Mouse (Mus musculus) intestine, embryonic 15.5 days (tissue): Measurements from ENCODE around the gene Dennd5a. TPM values are rescaled to one million over a fixed set of nuclear protein-coding genes. Genes with fewer than 3 reads are reported as not detected.
"Not testable (repeated sequence)": the region's sequence is repeated elsewhere in the genome, so short reads cannot be mapped to it uniquely, and the experiment has no call there.

Experiments
- ATAC-seq: fragments of 200-750 bp; cut with Nextera tagmentation; 2 replicates; pipeline ENCODE4 v1.8.0; 2017; ENCODE audit warnings: moderate TSS enrichment, moderate library complexity
- H3K27ac ChIP-seq: fragments of 300-500 bp; sonication (generic); 2 replicates; pipeline ENCODE4 v1.5.1; 2015; ENCODE audit warnings: mild to moderate bottlenecking, inconsistent platforms
- H3K27me3 ChIP-seq: fragments of 300-500 bp; sonication (generic); replicated peaks from 2 replicates; pipeline ENCODE4 v1.6.1; 2015; ENCODE audit warnings: inconsistent platforms
- H3K36me3 ChIP-seq: fragments of 300-500 bp; sonication (generic); 2 replicates; pipeline ENCODE4 v1.6.1; 2015; ENCODE audit warnings: inconsistent platforms
- H3K4me1 ChIP-seq: fragments of 300-500 bp; sonication (generic); replicated peaks from 2 replicates; pipeline ENCODE4 v1.6.1; 2015; ENCODE audit warnings: inconsistent platforms
- H3K4me2 ChIP-seq: fragments of 300-500 bp; sonication (generic); replicated peaks from 2 replicates; pipeline ENCODE4 v1.6.1; 2015; ENCODE audit warnings: mild to moderate bottlenecking, inconsistent platforms
- H3K4me3 ChIP-seq: fragments of 300-500 bp; sonication (generic); replicated peaks from 2 replicates; pipeline ENCODE4 v1.5.1; 2015; ENCODE audit warnings: inconsistent platforms
- H3K9ac ChIP-seq: fragments of 300-500 bp; sonication (generic); 2 replicates; pipeline ENCODE4 v1.6.1; 2015; ENCODE audit warnings: inconsistent platforms
- H3K9me3 ChIP-seq: fragments of 300-500 bp; sonication (generic); 2 replicates; pipeline ENCODE4 v1.6.1; 2016; ENCODE audit warnings: inconsistent platforms
- WGBS: fragments of 180-500 bp; shearing (Covaris S2); methylation state at CpG from one replicate; pipeline ENCODE4 v1.1.7; 2015; 5-methylcytosine and 5-hydroxymethylcytosine counted together
- polyA plus RNA-seq: library from polyadenylated mRNA; unstranded; fragments of >200 nt; fragmentation: Nextera tagmentation; extraction: Ambion mirVana; gene quantifications from 2 replicates; pipeline ENCODE4 v1.2.1, GENCODE M21; 2015

The Dennd5a gene
- polyA plus RNA-seq, 1 experiment from 2014 or later, result 24.9 TPM

DNA sequence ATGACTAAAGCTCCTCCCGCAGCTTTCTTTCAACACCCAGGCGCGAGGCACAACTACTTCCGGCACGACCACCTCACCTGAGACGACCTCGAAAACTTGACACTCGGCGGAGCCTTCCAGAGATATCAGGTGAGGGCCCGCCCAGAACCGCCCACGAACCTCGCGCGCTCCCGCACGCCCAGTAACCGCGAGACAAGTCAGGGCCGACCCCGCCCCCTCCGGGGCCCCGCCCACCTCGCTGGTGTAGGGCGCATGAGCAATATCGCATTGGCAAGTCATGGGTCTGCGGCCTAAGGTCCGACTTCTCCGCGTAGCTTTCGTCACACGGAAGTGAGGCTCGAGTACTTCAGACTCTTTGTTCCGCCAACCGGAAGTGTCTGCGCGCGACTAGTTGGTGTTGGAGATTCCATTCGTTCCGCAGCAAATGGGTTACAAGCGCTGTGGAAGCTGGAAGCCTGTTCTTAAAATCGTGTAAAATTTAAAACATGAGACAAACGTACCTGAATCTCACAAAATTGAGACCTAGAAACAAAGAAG lies 25.9 kb upstream of the Dennd5a start:
- Histone ChIP-seq H3K9me3 (no peaks in the 10 kb centered on the region), H3K27ac (peak overlapping the region; percentile 79), H3K27me3 (no peaks in the 10 kb centered on the region), H3K9ac (peak overlapping the region; percentile 64), H3K36me3 (no peaks in the 10 kb centered on the region), H3K4me3 (peak overlapping the region; percentile 56), H3K4me2 (peak overlapping the region; percentile 62), H3K4me1 (no peaks in the 10 kb centered on the region)
- under 1% methylated on average over 43 of the region's 43 CpGs for WGBS
- ATAC-seq, result peak; percentile 99

DNA sequence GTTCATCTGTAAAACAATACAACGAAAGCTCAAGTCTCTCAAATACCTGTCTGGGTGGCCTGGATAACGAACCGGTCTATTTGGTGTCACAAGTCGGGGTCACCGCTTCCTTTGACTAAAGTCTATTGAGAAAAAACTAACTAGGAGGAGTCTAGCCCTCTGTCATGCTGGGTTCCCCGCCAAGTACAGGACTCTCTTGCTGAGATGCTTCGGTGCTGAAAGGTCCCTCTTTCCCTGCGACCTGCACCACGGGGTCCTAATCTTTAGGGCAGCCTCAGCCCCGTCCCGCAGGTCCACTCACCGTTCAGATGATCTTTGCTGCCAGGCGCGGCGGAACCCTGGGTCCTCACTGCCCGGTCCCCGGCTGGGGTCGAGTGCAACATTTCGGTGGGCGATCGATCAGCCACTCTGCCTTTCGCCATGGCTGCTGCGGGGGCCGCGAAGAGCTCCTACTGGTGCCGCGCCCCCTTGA lies 25.4 kb upstream of the Dennd5a start:
- peak overlapping the region; percentile 64 for H3K9ac ChIP-seq
- H3K27me3 ChIP-seq, result no peaks in the 10 kb centered on the region
- no peak; the same call in 1 of the 2 replicates for ATAC-seq
- peak overlapping the region; percentile 56 for H3K4me3 ChIP-seq
- H3K4me1 ChIP-seq, result no peaks in the 10 kb centered on the region
- H3K36me3 ChIP-seq, result no peaks in the 10 kb centered on the region
- peak overlapping the region; percentile 62 for H3K4me2 ChIP-seq
- no peaks in the 10 kb centered on the region for H3K9me3 ChIP-seq
- peak overlapping the region; percentile 72 for H3K27ac ChIP-seq
- under 1% methylated on average over 27 of the region's 27 CpGs for WGBS

DNA sequence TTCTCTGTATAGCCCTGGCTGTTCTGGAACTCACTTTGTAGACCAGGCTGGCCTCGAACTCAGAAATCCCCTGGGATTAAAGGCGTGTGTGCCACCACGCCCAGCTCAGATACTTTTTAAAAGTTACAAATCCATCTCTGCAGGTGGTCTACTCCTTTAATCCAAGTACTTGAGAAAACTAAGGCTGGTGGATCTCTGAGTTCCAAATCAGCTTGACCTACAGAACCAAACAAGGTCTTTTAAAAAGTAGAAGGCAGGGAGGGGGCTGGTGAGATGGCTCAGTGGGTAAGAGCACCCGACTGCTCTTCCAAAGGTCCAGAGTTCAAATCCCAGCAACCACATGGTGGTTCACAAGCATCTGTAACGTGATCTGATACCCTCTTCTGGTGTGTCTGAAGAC lies 24.3 kb upstream of the Dennd5a start:
- not testable (repeated sequence) for H3K9me3 ChIP-seq, ATAC-seq, H3K27ac ChIP-seq, H3K4me3 ChIP-seq, H3K27me3 ChIP-seq, H3K36me3 ChIP-seq, H3K9ac ChIP-seq, H3K4me1 ChIP-seq
- 76% methylated on average over 5 of the region's 5 CpGs for WGBS
- peak overlapping the region; percentile 62 for H3K4me2 ChIP-seq

DNA sequence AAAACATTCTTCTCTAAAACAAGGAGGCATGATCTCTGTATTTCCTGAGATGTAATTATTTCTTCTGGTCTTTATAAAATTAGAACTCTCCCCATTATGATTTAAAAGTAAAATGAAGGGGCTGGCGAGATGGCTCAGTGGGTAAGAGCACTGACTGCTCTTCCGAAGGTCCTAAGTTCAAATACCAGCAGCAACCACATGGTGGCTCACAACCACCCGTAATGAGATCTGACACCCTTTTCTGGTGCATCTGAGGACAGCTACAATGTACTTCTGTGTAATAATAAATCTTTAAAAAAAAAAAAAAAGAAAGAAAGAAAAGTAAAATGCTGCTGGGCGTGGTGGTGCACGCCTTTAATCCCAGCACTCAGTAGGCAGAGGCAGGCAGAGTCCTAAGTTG lies 16.9 kb upstream of the Dennd5a start:
- H3K9me3 ChIP-seq, H3K27me3 ChIP-seq, ATAC-seq, H3K4me1 ChIP-seq, H3K9ac ChIP-seq, H3K4me3 ChIP-seq, H3K4me2 ChIP-seq, H3K36me3 ChIP-seq, H3K27ac ChIP-seq: not testable (repeated sequence)
- 72% methylated on average over 5 of the region's 5 CpGs for WGBS

DNA sequence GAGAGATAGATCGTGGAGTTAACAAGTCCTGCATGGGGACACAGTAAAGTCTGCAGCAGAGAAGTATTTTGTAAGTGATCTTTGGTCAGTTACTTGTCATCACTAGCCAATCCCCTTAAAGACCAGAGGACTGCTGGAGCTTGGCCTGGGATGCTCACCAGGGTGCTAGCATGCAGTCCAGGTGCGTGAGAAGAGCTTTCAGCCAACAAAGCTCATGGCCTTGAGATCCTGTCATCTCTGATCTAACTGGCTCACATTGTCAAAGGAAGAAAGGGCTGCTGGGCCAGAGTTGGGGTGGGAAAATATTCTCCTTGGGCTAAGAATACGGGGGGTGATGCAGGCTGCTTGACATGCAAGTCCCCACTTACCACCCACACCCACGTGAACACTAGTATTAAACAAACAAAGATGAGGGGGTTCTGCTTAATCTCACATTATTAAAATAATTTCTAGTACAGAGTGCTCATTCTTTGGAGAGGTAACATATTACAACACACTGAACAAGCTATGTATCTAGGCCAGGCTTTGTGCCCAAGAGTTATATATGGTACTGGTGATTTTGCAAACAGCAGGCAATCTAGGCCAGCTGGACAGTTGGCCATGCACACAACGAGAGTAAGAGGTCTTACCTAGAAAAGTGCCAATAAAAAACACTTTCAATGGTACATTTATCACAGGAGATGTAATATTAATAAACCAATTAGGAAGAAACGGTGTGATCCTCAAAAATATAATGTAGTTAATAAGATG lies 15.9 kb upstream of the Dennd5a start:
- 85% methylated on average over 6 of the region's 6 CpGs for WGBS

DNA sequence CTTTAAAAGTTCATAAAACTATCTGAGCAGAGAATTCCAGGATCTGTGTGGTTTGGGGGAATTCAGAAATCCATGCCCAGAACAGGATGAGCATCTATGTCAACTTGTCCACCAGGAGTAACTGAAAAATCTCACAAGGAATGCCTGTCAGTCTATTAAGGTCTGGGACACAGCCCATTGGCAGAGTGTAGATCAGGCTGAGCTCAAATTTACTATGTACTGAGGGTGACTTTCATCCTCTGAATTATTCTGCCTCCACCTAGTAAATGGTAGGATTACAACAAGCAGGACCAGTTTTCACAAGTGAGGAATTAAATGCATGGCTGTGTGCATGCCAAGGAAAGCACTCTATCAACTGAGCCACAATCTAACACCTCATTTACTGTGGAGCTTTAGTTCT lies 9.3 kb upstream of the Dennd5a start:
- H3K27ac ChIP-seq, result peak overlapping the region; percentile 67; the same call in 1 of the 2 replicates
- no peak overlapping the region for H3K9ac ChIP-seq
- no peaks in the 10 kb centered on the region for H3K27me3 ChIP-seq
- 0 out of 2 replicates have a peak, but pooled peaks cover 4% of the 10 kb centered on the region for H3K4me1 ChIP-seq
- 0 out of 2 replicates have a peak, but pooled peaks cover 3% of the 10 kb centered on the region for H3K36me3 ChIP-seq
- H3K9me3 ChIP-seq, result no peaks in the 10 kb centered on the region
- no peak overlapping the region for H3K4me2 ChIP-seq
- ATAC-seq, result peak; percentile 48; the same call in 1 of the 2 replicates
- no peak overlapping the region for H3K4me3 ChIP-seq

More for the DNA sequence above, 15.9 kb upstream of the Dennd5a start:
- Histone ChIP-seq H3K27ac (no peak overlapping the region), H3K9me3 (no peaks in the 10 kb centered on the region), H3K4me1 (no peaks in the 10 kb centered on the region), H3K4me3 (no peak overlapping the region), H3K9ac (no peak overlapping the region), H3K27me3 (no peaks in the 10 kb centered on the region), H3K4me2 (no peak overlapping the region), H3K36me3 (peaks cover 8% of the 10 kb centered on the region; the same call in 1 of the 2 replicates)
- no peak for ATAC-seq

DNA sequence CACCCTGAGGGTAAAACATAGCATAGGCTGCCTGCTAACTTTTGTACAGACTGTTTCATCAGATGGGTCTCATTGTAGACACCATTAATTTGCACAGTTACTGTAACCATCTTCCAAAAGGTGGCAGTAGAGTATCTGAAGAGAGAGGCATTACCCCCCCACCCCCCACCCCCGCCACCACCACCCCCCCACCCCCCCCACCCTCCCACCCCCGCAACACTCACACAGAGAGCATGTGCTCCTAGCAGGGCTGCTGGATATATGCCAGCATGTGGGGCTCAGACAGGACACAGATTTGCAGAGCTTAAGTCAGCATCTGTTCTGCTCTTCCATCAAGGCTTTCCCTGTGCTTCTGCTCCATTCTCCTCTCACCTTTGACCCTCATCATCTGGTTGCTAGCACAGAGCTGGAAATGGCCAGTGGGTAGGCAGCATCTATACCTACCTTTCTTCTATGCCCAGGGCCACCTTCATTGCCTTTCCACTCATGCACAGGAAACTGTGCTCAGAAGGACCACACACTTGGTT lies 8.7 kb upstream of the Dennd5a start:
- Histone ChIP-seq H3K4me2 (no peak overlapping the region), H3K9ac (no peak overlapping the region), H3K9me3 (no peaks in the 10 kb centered on the region), H3K27me3 (no peaks in the 10 kb centered on the region), H3K4me1 (0 out of 2 replicates have a peak, but pooled peaks cover 4% of the 10 kb centered on the region), H3K4me3 (no peak overlapping the region), H3K27ac (peak overlapping the region; percentile 67), H3K36me3 (0 out of 2 replicates have a peak, but pooled peaks cover 3% of the 10 kb centered on the region)
- peak; percentile 72 for ATAC-seq
- 7% methylated on average over 2 of the region's 2 CpGs for WGBS

DNA sequence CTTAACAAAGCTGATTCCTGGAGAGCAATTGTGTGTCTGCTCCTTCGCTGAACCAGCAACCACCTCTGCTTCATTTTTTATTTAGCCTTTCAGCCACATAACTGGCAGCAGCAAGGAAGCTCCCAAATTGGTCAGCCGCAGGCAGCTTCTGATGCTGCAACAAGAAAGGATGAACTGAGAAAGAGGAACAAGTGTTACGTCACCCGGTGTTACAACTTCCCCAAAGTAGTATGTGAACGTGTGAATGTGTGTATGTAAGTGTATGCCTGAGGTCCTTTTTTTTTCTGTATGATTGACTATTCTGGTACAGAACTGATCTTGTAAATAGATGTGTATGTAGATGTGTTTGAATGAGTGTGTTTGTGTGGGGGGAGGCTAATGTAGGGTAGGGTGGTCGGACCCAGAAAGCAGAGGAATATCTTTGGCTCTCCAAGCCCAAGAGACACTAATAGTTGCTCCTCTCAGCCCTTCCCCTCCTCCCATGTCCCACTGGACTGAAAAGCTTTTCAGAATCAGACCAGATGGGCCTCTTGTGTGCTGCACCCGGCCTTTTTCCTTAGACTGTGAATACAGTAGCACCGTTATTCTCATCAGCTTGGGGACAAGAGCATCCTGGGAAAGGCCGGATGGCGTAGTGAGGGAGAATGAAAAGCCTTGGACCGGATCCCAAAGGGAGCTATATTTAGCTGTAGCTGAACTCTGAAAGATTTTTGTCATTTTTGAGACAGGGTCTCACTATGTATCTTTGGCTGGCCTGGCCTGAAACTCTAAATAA lies 7.7 kb upstream of the Dennd5a start:
- H3K27me3 ChIP-seq, result no peaks in the 10 kb centered on the region
- no peaks in the 10 kb centered on the region for H3K9me3 ChIP-seq
- 60% methylated on average over 11 of the region's 11 CpGs for WGBS
- H3K27ac ChIP-seq, result peak overlapping the region; percentile 45; the same call in 1 of the 2 replicates
- no peak overlapping the region for H3K4me2 ChIP-seq
- no peak overlapping the region for H3K9ac ChIP-seq
- peak; percentile 57 for ATAC-seq
- 0 out of 2 replicates have a peak, but pooled peaks cover 4% of the 10 kb centered on the region for H3K4me1 ChIP-seq
- H3K36me3 ChIP-seq, result 0 out of 2 replicates have a peak, but pooled peaks cover 3% of the 10 kb centered on the region
- no peak overlapping the region for H3K4me3 ChIP-seq

DNA sequence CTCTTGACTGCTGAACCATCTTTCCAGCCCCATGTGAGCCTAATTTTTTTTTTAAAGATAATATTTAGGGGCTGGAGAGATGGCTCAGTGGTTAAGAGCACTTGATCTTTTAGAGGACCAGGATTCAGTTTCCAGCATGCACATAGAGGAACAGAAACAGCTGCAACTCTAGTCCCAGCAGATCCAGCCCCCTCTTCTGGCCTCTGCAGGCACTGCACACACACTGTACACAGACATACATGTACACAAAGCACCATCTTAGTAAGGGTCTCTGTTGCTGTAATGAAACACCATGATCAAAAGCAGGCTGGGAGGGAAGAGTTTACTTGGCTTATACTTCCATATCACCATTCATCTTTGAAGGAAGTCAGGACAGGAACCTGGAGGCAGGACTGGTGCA lies 5.4 kb upstream of the Dennd5a start:
- Histone ChIP-seq H3K27me3 (no peaks in the 10 kb centered on the region), H3K4me2 (no peak overlapping the region), H3K4me1 (peaks cover 4% of the 10 kb centered on the region; the same call in 1 of the 2 replicates), H3K4me3 (no peak overlapping the region), H3K36me3 (no peaks in the 10 kb centered on the region), H3K9ac (no peak overlapping the region), H3K27ac (no peak overlapping the region), H3K9me3 (no peaks in the 10 kb centered on the region)
- ATAC-seq, result no peak

DNA sequence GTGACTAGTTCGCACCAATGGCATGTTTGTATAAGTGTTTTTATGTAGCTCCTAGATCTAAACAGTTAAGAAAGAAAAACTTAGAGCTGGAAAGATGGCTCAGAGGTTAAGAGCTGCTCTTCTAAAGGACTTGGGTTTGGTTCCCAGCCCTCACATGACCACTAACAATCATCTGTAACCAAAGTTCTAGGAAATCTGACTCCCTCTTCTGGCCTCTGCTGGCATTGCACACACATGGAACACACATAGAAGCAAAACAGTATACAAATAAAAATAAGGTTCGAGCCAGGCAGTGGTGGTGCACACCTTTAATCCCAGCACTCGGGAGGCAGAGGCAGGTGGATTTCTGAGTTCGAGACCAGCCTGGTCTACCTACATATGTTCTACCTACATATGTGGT lies 3.4 kb upstream of the Dennd5a start:
- H3K9ac ChIP-seq, result no peak overlapping the region
- H3K4me2 ChIP-seq, result no peak overlapping the region
- WGBS, result 91% methylated on average over 4 of the region's 4 CpGs
- no peak overlapping the region for H3K27ac ChIP-seq
- no peak for ATAC-seq
- no peaks in the 10 kb centered on the region for H3K27me3 ChIP-seq
- no peaks in the 10 kb centered on the region for H3K36me3 ChIP-seq
- no peaks in the 10 kb centered on the region for H3K9me3 ChIP-seq
- peaks cover 4% of the 10 kb centered on the region; the same call in 1 of the 2 replicates for H3K4me1 ChIP-seq
- no peak overlapping the region for H3K4me3 ChIP-seq

DNA sequence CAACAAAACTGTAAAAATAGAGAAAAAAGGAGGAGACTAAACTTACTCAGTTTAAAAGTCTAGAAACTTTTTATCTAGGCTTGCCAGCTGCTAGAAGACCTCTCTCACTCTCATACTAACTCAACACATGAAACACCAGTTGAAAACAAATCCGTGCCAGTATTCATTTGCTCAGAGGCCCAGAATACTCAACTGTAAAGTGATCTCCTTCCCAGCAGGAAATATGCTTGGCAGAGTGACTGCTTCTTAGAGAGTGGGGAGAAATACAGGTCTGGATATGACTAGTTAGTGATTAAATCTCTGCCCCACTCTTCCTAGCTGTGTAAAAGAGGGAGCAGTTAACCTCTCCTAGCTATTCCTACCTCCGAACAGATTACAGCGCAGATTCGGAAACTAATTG lies 2.3 kb upstream of the Dennd5a start:
- H3K9ac ChIP-seq, result no peak overlapping the region
- no peaks in the 10 kb centered on the region for H3K9me3 ChIP-seq
- no peaks in the 10 kb centered on the region for H3K36me3 ChIP-seq
- no peak overlapping the region for H3K27ac ChIP-seq
- ATAC-seq, result no peak
- WGBS, result 79% methylated on average over 4 of the region's 4 CpGs
- H3K27me3 ChIP-seq, result no peaks in the 10 kb centered on the region
- no peak overlapping the region for H3K4me3 ChIP-seq
- H3K4me1 ChIP-seq, result peaks cover 3% of the 10 kb centered on the region; the same call in 1 of the 2 replicates
- no peak overlapping the region for H3K4me2 ChIP-seq

DNA sequence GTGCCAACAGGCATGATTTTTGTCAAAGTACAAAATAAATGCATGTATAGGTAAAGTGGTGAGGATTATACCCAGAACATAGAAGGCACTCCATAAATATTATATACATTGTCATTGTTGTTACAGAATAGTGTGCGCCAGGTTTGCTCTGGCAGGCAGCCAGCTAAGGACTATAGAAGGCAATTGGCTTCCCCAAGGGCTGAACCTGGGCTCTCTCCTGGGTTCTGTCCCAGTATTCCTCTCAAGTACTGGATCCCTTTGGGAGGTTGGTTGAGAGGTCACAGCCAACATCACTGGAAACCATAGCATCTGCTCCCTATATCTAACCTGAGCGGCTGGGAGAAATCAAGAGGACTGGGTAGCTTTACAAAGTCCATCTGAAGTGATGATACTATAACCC lies 1.3 kb upstream of the Dennd5a start:
- WGBS, result 70% methylated on average over 2 of the region's 2 CpGs
- H3K4me3 ChIP-seq, result no peak overlapping the region
- H3K27ac ChIP-seq, result no peak overlapping the region
- no peak overlapping the region for H3K4me2 ChIP-seq
- no peak for ATAC-seq
- H3K4me1 ChIP-seq, result peaks cover 3% of the 10 kb centered on the region; the same call in 1 of the 2 replicates
- no peak overlapping the region for H3K9ac ChIP-seq
- no peaks in the 10 kb centered on the region for H3K9me3 ChIP-seq
- no peaks in the 10 kb centered on the region for H3K27me3 ChIP-seq
- H3K36me3 ChIP-seq, result no peaks in the 10 kb centered on the region
